Mouse (Mus musculus): ENCODE data around the gene Znrd1as.

Znrd1as gene

GRCm38 (mm10) chr17:36957999-36958743 is at the start of gene Znrd1as, which contains the start of gene Znrd1:
Gene Znrd1as, plus strand, starts transcription at chr17:36958592.
Gene Znrd1, minus strand, starts transcription at chr17:36958559.
- peak; percentile 98 for DNase-seq (ENCODE audit: low read depth, low spot score)

- DNase-seq (ENCODE audit: low read depth, low spot score): no peak
Measured at GRCm38 (mm10) chr17:36909802-36910201, 48.6 kb upstream of the Znrd1as start.

- no peak for DNase-seq (ENCODE audit: low read depth, low spot score)
Measured at GRCm38 (mm10) chr17:36912031-36912430, 46.4 kb upstream of the Znrd1as start.

GRCm38 (mm10) chr17:36914108-36914507 is 44.3 kb upstream of the Znrd1as start:
- peak; percentile 62 for DNase-seq (ENCODE audit: low read depth, low spot score)

GRCm38 (mm10) chr17:36915076-36915475 is 43.3 kb upstream of the Znrd1as start:
- DNase-seq (ENCODE audit: low read depth, low spot score): peak; percentile 31

- DNase-seq (ENCODE audit: low read depth, low spot score): no peak
Measured at GRCm38 (mm10) chr17:36920239-36920638, 38.2 kb upstream of the Znrd1as start.

- DNase-seq (ENCODE audit: low read depth, low spot score): no peak
Measured at GRCm38 (mm10) chr17:36922715-36923114, 35.7 kb upstream of the Znrd1as start.

- no peak for DNase-seq (ENCODE audit: low read depth, low spot score)
Measured at GRCm38 (mm10) chr17:36923491-36923890, 34.9 kb upstream of the Znrd1as start.

GRCm38 (mm10) chr17:36927496-36928120 is 30.8 kb upstream of the Znrd1as start:
- DNase-seq (ENCODE audit: low read depth, low spot score): no peak

- DNase-seq (ENCODE audit: low read depth, low spot score): no peak
Measured at GRCm38 (mm10) chr17:36929236-36929932, 29.0 kb upstream of the Znrd1as start.

GRCm38 (mm10) chr17:36930233-36930632 is 28.2 kb upstream of the Znrd1as start:
- DNase-seq (ENCODE audit: low read depth, low spot score): no peak

- DNase-seq (ENCODE audit: low read depth, low spot score): no peak
Measured at GRCm38 (mm10) chr17:36931130-36931529, 27.3 kb upstream of the Znrd1as start.

GRCm38 (mm10) chr17:36931806-36932205 is 26.6 kb upstream of the Znrd1as start:
- no peak for DNase-seq (ENCODE audit: low read depth, low spot score)

GRCm38 (mm10) chr17:36938056-36938455 is 20.3 kb upstream of the Znrd1as start:
- DNase-seq (ENCODE audit: low read depth, low spot score): no peak

- no peak for DNase-seq (ENCODE audit: low read depth, low spot score)
Measured at GRCm38 (mm10) chr17:36942391-36942790, 16.0 kb upstream of the Znrd1as start.

- no peak for DNase-seq (ENCODE audit: low read depth, low spot score)
Measured at GRCm38 (mm10) chr17:36942791-36943471, 15.5 kb upstream of the Znrd1as start, which contains the start of gene Rnf39. Gene Rnf39, plus strand, starts transcription at chr17:36942918.

- no peak for DNase-seq (ENCODE audit: low read depth, low spot score)
Measured at GRCm38 (mm10) chr17:36943691-36944090, 14.7 kb upstream of the Znrd1as start.

GRCm38 (mm10) chr17:36944121-36944775 is 14.1 kb upstream of the Znrd1as start:
- DNase-seq (ENCODE audit: low read depth, low spot score): no peak

GRCm38 (mm10) chr17:36947051-36947819 is 11.2 kb upstream of the Znrd1as start:
- DNase-seq (ENCODE audit: low read depth, low spot score): no peak

- no peak for DNase-seq (ENCODE audit: low read depth, low spot score)
Measured at GRCm38 (mm10) chr17:36948286-36948685, 10.1 kb upstream of the Znrd1as start.
